Mouse (Mus musculus): ENCODE measurements around the gene Gm16223. TPM values are rescaled to one million over a fixed set of nuclear protein-coding genes. Genes with fewer than 3 reads are reported as not detected.

Gene Gm16223
- polyA plus RNA-seq, 1 experiment from 2014 or later, result not detected

GRCm38 (mm10) chr5:42065090-42065489, 2.7 kb upstream of the Gm16223 start:
- Histone ChIP-seq H3K9me3 (ENCODE audit: low read length) (no peaks in the 10 kb centered on the region), H3K4me1 (ENCODE audit: insufficient read depth) (no peaks in the 10 kb centered on the region), H3K36me3 (replicated peaks; ENCODE audit: insufficient read depth, low read length) (no peaks in the 10 kb centered on the region), H3K4me2 (ENCODE audit: low read depth, low read length) (no peak overlapping the region), H3K4me3 (ENCODE audit: low read depth, low read length) (no peak overlapping the region), H3K27me3 (ENCODE audit: insufficient read depth, low read length) (no peaks in the 10 kb centered on the region), H3K9ac (replicated peaks) (no peak overlapping the region), H3K27ac (ENCODE audit: low read depth) (no peak overlapping the region)
- no peak for TF ChIP-seq CTCF (IDR thresholded peaks at IDR 0.05; ENCODE audit: low read depth)
- TF ChIP-seq EP300 (IDR thresholded peaks at IDR 0.05; ENCODE audit: low read depth), result no peak
- DNase-seq, result no peak
- WGBS (ENCODE audit: insufficient replicate concordance), result 41% methylated on average over 2 of the region's 2 CpGs
- no peak for ATAC-seq

GRCm38 (mm10) chr5:42067075-42067474, 685 bp upstream of the Gm16223 start:
- no peaks in the 10 kb centered on the region for H3K27me3 ChIP-seq (ENCODE audit: insufficient read depth, low read length)
- H3K27ac ChIP-seq (ENCODE audit: low read depth), result no peak overlapping the region
- WGBS (ENCODE audit: insufficient replicate concordance), result 63% methylated on average over 3 of the region's 3 CpGs
- no peaks in the 10 kb centered on the region for H3K9me3 ChIP-seq (ENCODE audit: low read length)
- no peak overlapping the region for H3K4me3 ChIP-seq (ENCODE audit: low read depth, low read length)
- DNase-seq (no peak), ATAC-seq (no peak)
- H3K36me3 ChIP-seq (replicated peaks; ENCODE audit: insufficient read depth, low read length), result no peaks in the 10 kb centered on the region
- TF ChIP-seq CTCF (IDR thresholded peaks at IDR 0.05; ENCODE audit: low read depth), result no peak
- no peak for TF ChIP-seq EP300 (IDR thresholded peaks at IDR 0.05; ENCODE audit: low read depth)
- no peak overlapping the region for H3K4me2 ChIP-seq (ENCODE audit: low read depth, low read length)
- H3K4me1 ChIP-seq (ENCODE audit: insufficient read depth), result no peaks in the 10 kb centered on the region
- no peak overlapping the region for H3K9ac ChIP-seq (replicated peaks)

DNA sequence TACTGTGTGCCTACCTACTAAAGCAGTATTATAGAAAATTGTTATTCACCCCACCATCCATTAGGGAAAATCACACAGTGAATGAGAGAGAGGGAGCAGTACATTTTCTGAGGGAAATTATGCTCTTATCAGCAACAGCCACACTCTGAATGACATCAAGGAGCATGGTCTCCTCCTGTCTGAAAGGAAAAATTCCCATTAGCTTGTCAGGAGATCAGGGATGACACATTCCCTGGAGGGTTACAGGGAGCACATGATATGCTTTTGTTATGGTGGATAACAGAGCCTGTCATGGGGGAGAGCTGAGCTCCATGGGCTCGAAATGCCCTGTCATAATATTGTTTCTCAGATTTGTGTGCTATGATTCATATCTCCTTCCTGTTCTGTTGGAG, 424 bp downstream of the Gm16223 start:
- TF ChIP-seq EP300 (IDR thresholded peaks at IDR 0.05; ENCODE audit: low read depth) (no peak), CTCF (IDR thresholded peaks at IDR 0.05; ENCODE audit: low read depth) (no peak)
- WGBS (ENCODE audit: insufficient replicate concordance), result 47% methylated on average over 1 of the region's 1 CpGs
- Histone ChIP-seq H3K9me3 (ENCODE audit: low read length) (no peaks in the 10 kb centered on the region), H3K4me3 (ENCODE audit: low read depth, low read length) (no peak overlapping the region), H3K9ac (replicated peaks) (no peak overlapping the region), H3K4me2 (ENCODE audit: low read depth, low read length) (no peak overlapping the region), H3K27ac (ENCODE audit: low read depth) (no peak overlapping the region), H3K27me3 (ENCODE audit: insufficient read depth, low read length) (no peaks in the 10 kb centered on the region), H3K36me3 (replicated peaks; ENCODE audit: insufficient read depth, low read length) (no peaks in the 10 kb centered on the region), H3K4me1 (ENCODE audit: insufficient read depth) (no peaks in the 10 kb centered on the region)
- DNase-seq (no peak), ATAC-seq (no peak)

DNA sequence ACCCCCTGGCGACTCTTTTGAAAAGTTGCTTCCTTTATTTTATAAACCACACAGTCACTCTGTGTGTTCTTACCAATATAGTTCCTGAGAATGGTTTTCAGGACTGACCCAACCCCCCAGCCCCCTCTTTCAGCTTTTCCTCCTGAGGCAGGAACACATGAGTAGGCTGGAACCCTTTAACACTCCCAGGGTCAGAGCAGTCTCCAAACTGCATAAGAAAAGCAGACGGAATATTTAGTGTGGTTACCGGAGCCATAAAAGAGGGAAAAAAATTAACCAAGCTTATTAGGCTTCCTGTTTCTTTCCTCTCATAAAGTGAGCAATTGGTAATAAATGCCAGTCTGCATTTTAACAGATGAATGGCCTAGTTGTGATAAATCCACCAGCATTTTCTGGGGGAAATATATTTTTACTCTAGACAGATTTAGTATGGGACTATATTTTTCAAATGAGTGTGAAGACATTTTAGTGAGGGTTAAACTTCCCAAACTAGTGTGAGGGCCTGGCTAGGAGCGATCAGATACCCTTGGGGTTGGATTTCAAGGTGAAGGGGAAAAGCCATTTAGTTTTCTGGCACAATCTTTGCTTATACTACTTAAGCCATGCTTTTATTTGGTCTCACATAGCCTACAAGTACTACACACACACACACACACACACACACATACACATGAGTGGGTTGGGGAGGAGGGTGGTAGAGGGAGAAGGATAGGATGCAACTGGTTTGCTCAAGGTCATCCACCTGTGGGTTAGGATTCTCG, 49.0 kb downstream of the Gm16223 start:
- WGBS (ENCODE audit: insufficient replicate concordance), result 73% methylated on average over 5 of the region's 5 CpGs
- no peak for DNase-seq
- Histone ChIP-seq H3K4me1 (ENCODE audit: insufficient read depth) (no peaks in the 10 kb centered on the region), H3K27me3 (ENCODE audit: insufficient read depth, low read length) (no peaks in the 10 kb centered on the region), H3K4me3 (ENCODE audit: low read depth, low read length) (no peak overlapping the region), H3K27ac (ENCODE audit: low read depth) (no peak overlapping the region), H3K4me2 (ENCODE audit: low read depth, low read length) (no peak overlapping the region), H3K36me3 (replicated peaks; ENCODE audit: insufficient read depth, low read length) (no peaks in the 10 kb centered on the region), H3K9me3 (ENCODE audit: low read length) (no peaks in the 10 kb centered on the region), H3K9ac (replicated peaks) (no peak overlapping the region)
- TF ChIP-seq CTCF (IDR thresholded peaks at IDR 0.05; ENCODE audit: low read depth) (no peak), EP300 (IDR thresholded peaks at IDR 0.05; ENCODE audit: low read depth) (no peak)
- ATAC-seq, result no peak

DNA sequence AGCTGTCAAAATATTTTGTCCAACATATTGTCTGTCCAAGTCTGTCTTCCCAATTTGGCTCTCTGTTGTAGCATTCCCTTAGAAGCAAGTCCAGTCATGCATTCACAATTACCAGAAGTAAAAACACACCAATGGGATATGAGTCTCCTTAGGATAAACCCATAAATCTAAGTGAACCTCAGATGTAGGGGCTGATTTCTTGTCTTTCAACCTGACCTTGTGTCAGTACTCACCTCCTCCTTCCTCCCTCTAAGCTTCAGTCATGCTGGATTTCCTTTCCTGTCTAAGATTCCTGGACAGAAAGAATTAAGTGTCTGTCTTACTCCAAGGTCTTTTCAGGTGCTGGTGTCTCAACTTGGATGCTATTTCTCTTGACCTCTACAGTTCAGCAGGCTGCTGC, 57.8 kb downstream of the Gm16223 start:
- no peaks in the 10 kb centered on the region for H3K4me1 ChIP-seq (ENCODE audit: insufficient read depth)
- ATAC-seq, result no peak
- no peak overlapping the region for H3K4me3 ChIP-seq (ENCODE audit: low read depth, low read length)
- TF ChIP-seq CTCF (IDR thresholded peaks at IDR 0.05; ENCODE audit: low read depth), result no peak
- TF ChIP-seq EP300 (IDR thresholded peaks at IDR 0.05; ENCODE audit: low read depth), result no peak
- H3K4me2 ChIP-seq (ENCODE audit: low read depth, low read length), result no peak overlapping the region
- no peaks in the 10 kb centered on the region for H3K36me3 ChIP-seq (replicated peaks; ENCODE audit: insufficient read depth, low read length)
- DNase-seq, result no peak
- no peak overlapping the region for H3K27ac ChIP-seq (ENCODE audit: low read depth)
- no peak overlapping the region for H3K9ac ChIP-seq (replicated peaks)
- no peaks in the 10 kb centered on the region for H3K27me3 ChIP-seq (ENCODE audit: insufficient read depth, low read length)
- no peaks in the 10 kb centered on the region for H3K9me3 ChIP-seq (ENCODE audit: low read length)

DNA sequence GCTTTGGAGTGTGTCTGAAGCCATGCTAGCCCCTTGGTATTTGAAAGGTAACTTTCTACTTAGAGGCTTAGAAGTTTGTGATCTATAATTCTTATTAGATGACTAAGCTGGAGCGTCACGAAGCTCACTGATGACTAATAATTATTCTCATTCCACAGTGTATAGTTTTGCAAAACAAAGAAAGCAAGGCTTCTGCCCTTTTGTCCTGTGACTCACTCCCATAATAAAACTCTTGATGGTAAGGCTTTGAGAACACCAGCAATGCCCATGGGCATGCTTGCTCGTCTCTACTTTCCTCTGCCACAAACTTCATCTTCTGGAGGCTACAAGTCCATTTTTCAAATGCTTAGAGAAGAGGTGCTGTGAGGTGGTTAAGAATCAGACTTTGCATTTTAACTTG, 87.9 kb downstream of the Gm16223 start:
- 60% methylated on average over 3 of the region's 3 CpGs for WGBS (ENCODE audit: insufficient replicate concordance)
- no peak overlapping the region for H3K27ac ChIP-seq (ENCODE audit: low read depth)
- no peak overlapping the region for H3K4me2 ChIP-seq (ENCODE audit: low read depth, low read length)
- H3K9ac ChIP-seq (replicated peaks), result no peak overlapping the region
- no peak for TF ChIP-seq CTCF (IDR thresholded peaks at IDR 0.05; ENCODE audit: low read depth)
- no peak for TF ChIP-seq EP300 (IDR thresholded peaks at IDR 0.05; ENCODE audit: low read depth)
- no peaks in the 10 kb centered on the region for H3K36me3 ChIP-seq (replicated peaks; ENCODE audit: insufficient read depth, low read length)
- H3K4me1 ChIP-seq (ENCODE audit: insufficient read depth), result no peaks in the 10 kb centered on the region
- no peak overlapping the region for H3K4me3 ChIP-seq (ENCODE audit: low read depth, low read length)
- DNase-seq, result no peak
- H3K9me3 ChIP-seq (ENCODE audit: low read length), result no peaks in the 10 kb centered on the region
- ATAC-seq, result no peak
- H3K27me3 ChIP-seq (ENCODE audit: insufficient read depth, low read length), result no peaks in the 10 kb centered on the region
